25 mouse cellular contexts compared by ENCODE assay signal in the genomic region with DNA sequence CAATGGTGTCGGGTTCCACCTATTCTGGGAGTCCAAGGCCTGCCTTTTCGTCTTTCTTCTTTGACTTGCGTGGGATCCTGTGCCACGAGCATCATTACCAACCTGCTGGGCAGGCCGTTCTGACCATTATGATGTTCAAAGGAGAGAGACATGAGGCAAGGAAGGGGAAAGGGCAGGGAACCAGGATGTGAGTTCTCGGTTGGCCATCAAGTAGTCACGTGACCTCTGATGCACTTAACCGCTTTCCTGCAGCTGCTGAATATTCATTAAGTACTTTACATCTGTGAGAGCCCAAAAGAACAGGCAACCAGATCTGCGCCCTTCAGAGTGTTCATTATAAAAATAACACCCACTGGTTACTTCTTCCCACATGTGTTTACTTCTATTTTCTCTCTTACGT. TPM values are rescaled to one million over a fixed set of nuclear protein-coding genes. Genes with fewer than 3 reads are reported as not detected.
DNase-seq lines count a peak whose midpoint lies in the region; ATAC-seq and TF ChIP-seq lines count a peak whose summit lies in the region.
"Had no signal": no experiment of that assay in that cellular context is flagged by ENCODE, and none has a peak within 500 bp of the region (broad histone marks: within the 10 kb centered on the region; RNA-seq: fewer than 3 reads in every experiment).

No protein-coding gene starts in this region.

- DNase-seq in testis, postnatal 10 days (ENCODE audit: low spot score): no peak
- peak; percentile 56 for DNase-seq in ZHBTc4 (ENCODE audit: low read depth, low spot score)
- DNase-seq in heart, postnatal 14 days: no peak
- DNase-seq: adrenal gland, adult 2 months; adrenal gland, postnatal 10 days; adrenal gland, postnatal 25 days; B cell, adult 2 months; cerebellum, adult 11-12 months; cerebellum, adult 2 months; cerebellum, adult 9-10 months; cerebellum, postnatal 10 days; cerebellum, postnatal 25 days; embryo, embryonic 11 days had no signal

- H3K36me3 ChIP-seq in testis, adult 2 months (ENCODE audit: control insufficient read depth, insufficient read depth, low read length): no peaks in the 10 kb centered on the region
- peaks cover 23% of the 10 kb centered on the region; the same call in 1 of the 2 replicates for H3K36me3 ChIP-seq in intestine, postnatal 0 days (ENCODE audit: control insufficient read depth, insufficient read depth)

- H3K9me3 ChIP-seq in intestine, postnatal 0 days (ENCODE audit: control insufficient read depth): no peaks in the 10 kb centered on the region
- H3K9me3 ChIP-seq: embryonic facial prominence, embryonic 13.5 days; embryonic facial prominence, embryonic 15.5 days; forebrain, embryonic 10.5 days; forebrain, embryonic 12.5 days had no signal

- no peak for TF ChIP-seq CTCF in testis, adult 2 months (IDR thresholded peaks at IDR 0.05; ENCODE audit: control insufficient read depth, insufficient read depth, insufficient replicate concordance, low read depth, low read length)
- TF ChIP-seq CTCF in olfactory bulb, adult 2 months (IDR thresholded peaks at IDR 0.05; ENCODE audit: insufficient read depth, low read depth, low read length): no peak
- no peak for TF ChIP-seq CTCF in intestine, postnatal 0 days (IDR thresholded peaks at IDR 0.05; ENCODE audit: low read depth)

- peak overlapping the region; percentile 46 for H3K4me3 ChIP-seq in testis, adult 2 months (ENCODE audit: control insufficient read depth, low read depth, low read length)
- H3K4me3 ChIP-seq in olfactory bulb, adult 2 months (ENCODE audit: insufficient read depth, low read depth, low read length): no peak overlapping the region
- no peak overlapping the region for H3K4me3 ChIP-seq in intestine, postnatal 0 days (ENCODE audit: low read depth, low read length)
- H3K4me3 ChIP-seq: embryonic facial prominence, embryonic 13.5 days; embryonic facial prominence, embryonic 15.5 days; erythroblast, embryonic 14.5 days; forebrain, embryonic 10.5 days; forebrain, embryonic 12.5 days had no signal

- H3K4me2 ChIP-seq in intestine, postnatal 0 days (replicated peaks; ENCODE audit: low read depth): no peak overlapping the region
- H3K4me2 ChIP-seq: embryonic facial prominence, embryonic 13.5 days; embryonic facial prominence, embryonic 15.5 days; forebrain, embryonic 12.5 days had no signal

- 37% methylated on average over 10 of the region's 10 CpGs for WGBS in olfactory bulb, adult 2 months
- WGBS in intestine, postnatal 0 days: 87% methylated on average over 10 of the region's 10 CpGs

- H3K4me1 ChIP-seq in testis, adult 2 months (ENCODE audit: control insufficient read depth, insufficient read depth, low read length): peaks cover 3% of the 10 kb centered on the region; the same call in 1 of the 2 replicates
- H3K4me1 ChIP-seq in olfactory bulb, adult 2 months (ENCODE audit: control insufficient read depth, insufficient read depth, low read length): peaks cover 6% of the 10 kb centered on the region
- H3K4me1 ChIP-seq in intestine, postnatal 0 days (replicated peaks; ENCODE audit: control insufficient read depth, insufficient read depth, low read length): no peaks in the 10 kb centered on the region
- H3K4me1 ChIP-seq: embryonic facial prominence, embryonic 13.5 days; embryonic facial prominence, embryonic 15.5 days; forebrain, embryonic 10.5 days; forebrain, embryonic 12.5 days had no signal

- no peak overlapping the region for H3K9ac ChIP-seq in intestine, postnatal 0 days (ENCODE audit: low read depth, low read length)
- H3K9ac ChIP-seq: embryonic facial prominence, embryonic 13.5 days; embryonic facial prominence, embryonic 15.5 days; forebrain, embryonic 12.5 days had no signal

- no peaks in the 10 kb centered on the region for H3K27me3 ChIP-seq in testis, adult 2 months (ENCODE audit: control insufficient read depth, insufficient read depth, low read length)
- no peaks in the 10 kb centered on the region for H3K27me3 ChIP-seq in intestine, postnatal 0 days (replicated peaks; ENCODE audit: control insufficient read depth, insufficient read depth, low read length)
- H3K27me3 ChIP-seq: CH12.LX; embryonic facial prominence, embryonic 13.5 days; embryonic facial prominence, embryonic 15.5 days; forebrain, embryonic 12.5 days had no signal

- H3K27ac ChIP-seq in testis, adult 2 months (ENCODE audit: control insufficient read depth, insufficient read depth, low read depth, low read length): no peak overlapping the region
- peak overlapping the region; percentile 65 for H3K27ac ChIP-seq in olfactory bulb, adult 2 months (ENCODE audit: insufficient read depth, low read depth, low read length)
- H3K27ac ChIP-seq in intestine, postnatal 0 days (ENCODE audit: low read depth, low read length): no peak overlapping the region
- H3K27ac ChIP-seq: embryonic facial prominence, embryonic 13.5 days; embryonic facial prominence, embryonic 15.5 days; forebrain, embryonic 10.5 days; forebrain, embryonic 12.5 days had no signal

- no peak for TF ChIP-seq POLR2A in testis, adult 2 months (IDR thresholded peaks at IDR 0.05; ENCODE audit: control insufficient read depth, low read depth, low read length)
- TF ChIP-seq POLR2A in olfactory bulb, adult 2 months (IDR thresholded peaks at IDR 0.05; ENCODE audit: insufficient read depth, low read depth, low read length): no peak

- intact Hi-C loops in heart, postnatal 14 days (cut with DNase I): no loop called here

- no peak for ATAC-seq in intestine, postnatal 0 days
- ATAC-seq: CD4-positive, CD25-positive, alpha-beta regulatory T cell, adult 4 months; forebrain, embryonic 14.5 days; forebrain, embryonic 16.5 days had no signal

RNA-seq across cellular contexts. Expression of a gene that starts 33.0 kb away (rescaled TPM):
- 4.6 and 5.3 TPM in 2 replicates for polyA plus RNA-seq in testis, adult 2 months (2012; rRNA removed)
- polyA plus RNA-seq in olfactory bulb, adult 2 months (2012; ENCODE audit: insufficient read depth, insufficient read length, low replicate concordance, missing spikeins): not detected in 2 replicates
- 128 and 153 TPM in 2 replicates for polyA plus RNA-seq in intestine, postnatal 0 days (2015; fragmentation: Nextera tagmentation; extraction: Ambion mirVana)
- total RNA-seq in heart, postnatal 14 days (2021): 1 to 10 TPM; 2.1 to 2.9 TPM
- polyA plus RNA-seq: erythroblast, embryonic 14.5 days; forebrain, embryonic 12.5 days; forebrain, embryonic 14.5 days had no signal
